10 mouse cellular contexts compared by ENCODE assay signal in the genomic region with DNA sequence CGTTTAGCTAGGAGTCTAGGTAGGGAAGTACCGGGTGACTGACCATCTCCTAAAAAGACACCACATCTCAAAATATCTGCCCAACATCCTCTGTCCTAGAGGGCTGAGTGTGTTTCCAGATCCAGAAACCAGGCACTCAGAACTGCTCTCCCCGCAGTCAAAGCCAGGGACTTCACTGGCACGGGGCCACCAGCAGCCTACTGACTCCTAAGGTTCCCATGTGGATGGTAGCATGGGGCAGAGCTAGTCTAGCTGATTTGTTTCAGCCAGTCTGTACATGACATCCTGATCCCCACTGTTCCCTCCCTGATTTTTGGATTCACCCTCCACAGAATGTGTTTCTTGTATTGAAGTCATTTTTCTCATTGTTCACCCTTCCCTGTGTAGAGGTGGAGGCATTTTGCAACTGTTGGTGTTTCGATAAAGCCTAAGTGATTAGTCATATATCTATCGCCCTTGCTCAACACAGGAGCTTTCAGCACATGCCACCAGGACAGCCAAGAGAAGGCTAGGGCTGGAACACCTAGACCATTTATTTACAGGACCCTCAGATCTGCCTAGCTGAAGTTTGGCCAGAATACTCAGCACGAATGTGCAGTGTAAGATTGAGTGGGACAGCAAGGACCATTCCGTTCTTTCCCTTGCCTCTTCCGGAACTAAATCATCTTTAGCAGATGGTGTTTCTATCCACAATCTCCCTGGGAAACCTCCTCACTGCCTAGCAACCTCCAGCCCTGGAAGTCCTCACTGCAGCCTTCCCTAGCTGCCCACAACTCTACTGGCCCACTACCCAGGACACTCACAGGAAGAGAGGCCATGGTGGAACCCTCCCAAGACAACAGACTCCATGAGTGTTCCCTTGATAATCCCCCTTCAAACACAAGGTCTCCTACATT.
DNase-seq lines count a peak whose midpoint lies in the region; ATAC-seq lines count a peak whose summit lies in the region.
"Had no signal": no experiment of that assay in that cellular context is flagged by ENCODE, and none has a peak within 500 bp of the region (broad histone marks: within the 10 kb centered on the region; RNA-seq: fewer than 3 reads in every experiment).

No protein-coding gene starts in this region.

- no peaks in the 10 kb centered on the region for H3K36me3 ChIP-seq in heart, embryonic 13.5 days
- H3K36me3 ChIP-seq in heart, embryonic 12.5 days: no peaks in the 10 kb centered on the region
- no peaks in the 10 kb centered on the region for H3K36me3 ChIP-seq in kidney, embryonic 14.5 days (ENCODE audit: control insufficient read depth, insufficient read depth, low read length)
- H3K36me3 ChIP-seq in midbrain, embryonic 14.5 days (ENCODE audit: control insufficient read depth, insufficient read depth, low read length): no peaks in the 10 kb centered on the region
- H3K36me3 ChIP-seq: embryonic facial prominence, embryonic 13.5 days had no signal

- ATAC-seq in heart, embryonic 13.5 days (ENCODE audit: extremely low read depth, insufficient number of reproducible peaks, low FRiP score, low TSS enrichment): no peak
- ATAC-seq in heart, embryonic 12.5 days (ENCODE audit: insufficient number of reproducible peaks, low FRiP score): no peak
- no peak for ATAC-seq in kidney, embryonic 14.5 days (ENCODE audit: low FRiP score, low TSS enrichment)
- ATAC-seq in megakaryocyte progenitor cell, adult 5-6 weeks (replicated peaks; ENCODE audit: poor library complexity): no peak
- ATAC-seq in midbrain, embryonic 14.5 days (ENCODE audit: low FRiP score, low TSS enrichment): no peak

- H3K4me2 ChIP-seq in heart, embryonic 13.5 days: no peak overlapping the region
- H3K4me2 ChIP-seq in heart, embryonic 12.5 days: no peak overlapping the region
- no peak overlapping the region for H3K4me2 ChIP-seq in kidney, embryonic 14.5 days (replicated peaks; ENCODE audit: low read depth, low read length)
- no peak overlapping the region for H3K4me2 ChIP-seq in midbrain, embryonic 14.5 days (ENCODE audit: low read length)
- H3K4me2 ChIP-seq: embryonic facial prominence, embryonic 13.5 days had no signal

- no peak overlapping the region for H3K4me3 ChIP-seq in heart, embryonic 13.5 days
- no peak overlapping the region for H3K4me3 ChIP-seq in heart, embryonic 12.5 days
- no peak overlapping the region for H3K4me3 ChIP-seq in kidney, embryonic 14.5 days (ENCODE audit: low read length)
- no peak overlapping the region for H3K4me3 ChIP-seq in midbrain, embryonic 14.5 days (replicated peaks; ENCODE audit: low read depth, low read length)
- H3K4me3 ChIP-seq: embryonic facial prominence, embryonic 13.5 days had no signal

- peaks cover 60% of the 10 kb centered on the region for H3K4me1 ChIP-seq in heart, embryonic 13.5 days
- peaks cover 68% of the 10 kb centered on the region for H3K4me1 ChIP-seq in heart, embryonic 12.5 days (replicated peaks)
- H3K4me1 ChIP-seq in kidney, embryonic 14.5 days (ENCODE audit: control insufficient read depth, insufficient read depth, low read length): no peaks in the 10 kb centered on the region
- H3K4me1 ChIP-seq in midbrain, embryonic 14.5 days (ENCODE audit: control insufficient read depth, insufficient read depth, low read length): no peaks in the 10 kb centered on the region

- H3K9ac ChIP-seq in heart, embryonic 13.5 days: no peak overlapping the region
- H3K9ac ChIP-seq in heart, embryonic 12.5 days: no peak overlapping the region
- no peak overlapping the region for H3K9ac ChIP-seq in kidney, embryonic 14.5 days (ENCODE audit: low read depth, low read length)
- no peak overlapping the region for H3K9ac ChIP-seq in midbrain, embryonic 14.5 days (replicated peaks; ENCODE audit: low read length)
- H3K9ac ChIP-seq: embryonic facial prominence, embryonic 13.5 days had no signal

- 69% methylated on average over 9 of the region's 9 CpGs for WGBS in heart, embryonic 13.5 days
- WGBS in heart, embryonic 12.5 days: 74% methylated on average over 9 of the region's 9 CpGs
- WGBS in kidney, embryonic 14.5 days: 90% methylated on average over 9 of the region's 9 CpGs
- 90% methylated on average over 9 of the region's 9 CpGs for WGBS in midbrain, embryonic 14.5 days

- DNase-seq in adrenal gland, postnatal 10 days: peak; percentile 70
- peak; percentile 72 for DNase-seq in cerebellum, adult 9-10 months
- DNase-seq in layer of hippocampus, adult 9-11 months: peak; percentile 52
- no peak for DNase-seq in midbrain, embryonic 14.5 days
- DNase-seq: kidney, postnatal 14 days had no signal

- H3K27me3 ChIP-seq in heart, embryonic 13.5 days (replicated peaks): no peaks in the 10 kb centered on the region
- H3K27me3 ChIP-seq in heart, embryonic 12.5 days (replicated peaks): no peaks in the 10 kb centered on the region
- no peaks in the 10 kb centered on the region for H3K27me3 ChIP-seq in kidney, embryonic 14.5 days (ENCODE audit: control insufficient read depth, insufficient read depth, low read length)
- no peaks in the 10 kb centered on the region for H3K27me3 ChIP-seq in midbrain, embryonic 14.5 days (ENCODE audit: control insufficient read depth, insufficient read depth, low read length)
- H3K27me3 ChIP-seq: embryonic facial prominence, embryonic 13.5 days had no signal

- no peaks in the 10 kb centered on the region for H3K9me3 ChIP-seq in heart, embryonic 13.5 days
- H3K9me3 ChIP-seq in heart, embryonic 12.5 days (replicated peaks): no peaks in the 10 kb centered on the region
- no peaks in the 10 kb centered on the region for H3K9me3 ChIP-seq in kidney, embryonic 14.5 days (ENCODE audit: control insufficient read depth, low read length)
- no peaks in the 10 kb centered on the region for H3K9me3 ChIP-seq in midbrain, embryonic 14.5 days (ENCODE audit: control insufficient read depth, low read length)
- H3K9me3 ChIP-seq: embryonic facial prominence, embryonic 13.5 days had no signal

- H3K27ac ChIP-seq in heart, embryonic 13.5 days (replicated peaks): 0 out of 2 replicates have a peak overlapping the region, but pooled peaks have one; percentile 8
- H3K27ac ChIP-seq in heart, embryonic 12.5 days (ENCODE audit: poor library complexity, severe bottlenecking): no peak overlapping the region
- no peak overlapping the region for H3K27ac ChIP-seq in kidney, embryonic 14.5 days (ENCODE audit: low read depth, low read length)
- H3K27ac ChIP-seq in midbrain, embryonic 14.5 days (replicated peaks; ENCODE audit: low read depth, low read length): no peak overlapping the region
- H3K27ac ChIP-seq: embryonic facial prominence, embryonic 13.5 days had no signal
